Mouse (Mus musculus): ENCODE measurements around the gene Rnft2. TPM values are rescaled to one million over a fixed set of nuclear protein-coding genes. Genes with fewer than 3 reads are reported as not detected.

Gene Rnft2
- polyA plus RNA-seq (2014; fragmentation: Illumina TruSeq; extraction: RNeasy Lipid Tissue Mini Kit (QIAGEN cat#74804)) = not detected

GRCm38 (mm10) chr5:118244606-118245443 is at the start of gene Rnft2, which contains the start of gene 2410131K14Rik:
Rnft2 (minus strand) TSS chr5:118245116.
2410131K14Rik (plus strand) TSS chr5:118245227.

GRCm38 (mm10) chr5:118164581-118164980 is 80.3 kb downstream of the Rnft2 start, which contains the start of gene Hrk:
Hrk (plus strand) TSS chr5:118164648.

GRCm38 (mm10) chr5:118154839-118155564 is 89.9 kb downstream of the Rnft2 start, which contains the start of gene Fbxw8:
Fbxw8 (minus strand) TSS chr5:118155464.

Other genes with a start within 250 kb of the Rnft2 start
- gene Tesc, start 217.4 kb downstream of the Rnft2 start, polyA plus RNA-seq (2014; fragmentation: Illumina TruSeq; extraction: RNeasy Lipid Tissue Mini Kit (QIAGEN cat#74804)) = not detected
- gene Fbxw8, start 89.7 kb downstream of the Rnft2 start, polyA plus RNA-seq (2014; fragmentation: Illumina TruSeq; extraction: RNeasy Lipid Tissue Mini Kit (QIAGEN cat#74804)) = 1.3 TPM
- 0.11 TPM for gene Hrk, start 80.5 kb downstream of the Rnft2 start, polyA plus RNA-seq (2014; fragmentation: Illumina TruSeq; extraction: RNeasy Lipid Tissue Mini Kit (QIAGEN cat#74804))
- gene 2410131K14Rik, start 111 bp upstream of the Rnft2 start, polyA plus RNA-seq (2014; fragmentation: Illumina TruSeq; extraction: RNeasy Lipid Tissue Mini Kit (QIAGEN cat#74804)) = 5.1 TPM